Mouse (Mus musculus): ENCODE measurements around the gene Snx32. TPM values are rescaled to one million over a fixed set of nuclear protein-coding genes. Genes with fewer than 3 reads are reported as not detected.

Snx32 gene
- polyA plus RNA-seq, 1 experiment = 1.3 TPM

- H3K4me3 ChIP-seq (replicated peaks) = peak overlapping the region; percentile 66
- H3K4me1 ChIP-seq (ENCODE audit: control insufficient read depth) = peaks cover 68% of the 10 kb centered on the region
- TF ChIP-seq TAL1 (IDR thresholded peaks at IDR 0.05; ENCODE audit: low read length) = no peak
- TF ChIP-seq GATA1 (IDR thresholded peaks at IDR 0.05; ENCODE audit: low read length) = no peak
- H3K27me3 ChIP-seq (ENCODE audit: control insufficient read depth) = no peaks in the 10 kb centered on the region
- H3K9me3 ChIP-seq (ENCODE audit: control insufficient read depth, low read length) = no peaks in the 10 kb centered on the region
- H3K36me3 ChIP-seq (ENCODE audit: control insufficient read depth) = peaks cover 52% of the 10 kb centered on the region
These were observed 23.6 kb downstream of the Snx32 start for GRCm38 (mm10) chr19:5486771-5487170.

GRCm38 (mm10) chr19:5486286-5486685, 24.1 kb downstream of the Snx32 start:
- TF ChIP-seq TAL1 (IDR thresholded peaks at IDR 0.05; ENCODE audit: low read length) (no peak), GATA1 (IDR thresholded peaks at IDR 0.05; ENCODE audit: low read length) (no peak)
- Histone ChIP-seq H3K36me3 (ENCODE audit: control insufficient read depth) (peaks cover 55% of the 10 kb centered on the region), H3K4me1 (ENCODE audit: control insufficient read depth) (peaks cover 64% of the 10 kb centered on the region)

GRCm38 (mm10) chr19:5485821-5486220, 24.5 kb downstream of the Snx32 start:
- Histone ChIP-seq H3K9me3 (ENCODE audit: control insufficient read depth, low read length) (no peaks in the 10 kb centered on the region), H3K4me1 (ENCODE audit: control insufficient read depth) (peaks cover 59% of the 10 kb centered on the region), H3K4me3 (replicated peaks) (no peak overlapping the region), H3K27me3 (ENCODE audit: control insufficient read depth) (no peaks in the 10 kb centered on the region), H3K36me3 (ENCODE audit: control insufficient read depth) (peaks cover 55% of the 10 kb centered on the region)
- no peak for TF ChIP-seq GATA1 (IDR thresholded peaks at IDR 0.05; ENCODE audit: low read length)
- no peak for TF ChIP-seq TAL1 (IDR thresholded peaks at IDR 0.05; ENCODE audit: low read length)

More at GRCm38 (mm10) chr19:5486286-5486685, 24.1 kb downstream of the Snx32 start:
- Histone ChIP-seq H3K27me3 (ENCODE audit: control insufficient read depth) (no peaks in the 10 kb centered on the region), H3K9me3 (ENCODE audit: control insufficient read depth, low read length) (no peaks in the 10 kb centered on the region), H3K4me3 (replicated peaks) (no peak overlapping the region)

- TF ChIP-seq GATA1 (IDR thresholded peaks at IDR 0.05; ENCODE audit: low read length) (no peak), TAL1 (IDR thresholded peaks at IDR 0.05; ENCODE audit: low read length) (no peak)
- H3K4me1 ChIP-seq (ENCODE audit: control insufficient read depth) = peaks cover 55% of the 10 kb centered on the region
- no peaks in the 10 kb centered on the region for H3K9me3 ChIP-seq (ENCODE audit: control insufficient read depth, low read length)
- no peak overlapping the region for H3K4me3 ChIP-seq (replicated peaks)
- peaks cover 55% of the 10 kb centered on the region for H3K36me3 ChIP-seq (ENCODE audit: control insufficient read depth)
- H3K27me3 ChIP-seq (ENCODE audit: control insufficient read depth) = no peaks in the 10 kb centered on the region
These were observed 25.0 kb downstream of the Snx32 start for GRCm38 (mm10) chr19:5485371-5485770.

GRCm38 (mm10) chr19:5484496-5484895, 25.8 kb downstream of the Snx32 start:
- no peaks in the 10 kb centered on the region for H3K27me3 ChIP-seq (ENCODE audit: control insufficient read depth)
- H3K4me1 ChIP-seq (ENCODE audit: control insufficient read depth) = peaks cover 48% of the 10 kb centered on the region
- H3K4me3 ChIP-seq (replicated peaks) = no peak overlapping the region
- H3K9me3 ChIP-seq (ENCODE audit: control insufficient read depth, low read length) = no peaks in the 10 kb centered on the region
- peaks cover 55% of the 10 kb centered on the region for H3K36me3 ChIP-seq (ENCODE audit: control insufficient read depth)
- TF ChIP-seq GATA1 (IDR thresholded peaks at IDR 0.05; ENCODE audit: low read length) (no peak), TAL1 (IDR thresholded peaks at IDR 0.05; ENCODE audit: low read length) (no peak)

- peaks cover 40% of the 10 kb centered on the region for H3K4me1 ChIP-seq (ENCODE audit: control insufficient read depth)
- no peak overlapping the region for H3K4me3 ChIP-seq (replicated peaks)
- H3K9me3 ChIP-seq (ENCODE audit: control insufficient read depth, low read length) = no peaks in the 10 kb centered on the region
- TF ChIP-seq TAL1 (IDR thresholded peaks at IDR 0.05; ENCODE audit: low read length) (no peak), GATA1 (IDR thresholded peaks at IDR 0.05; ENCODE audit: low read length) (no peak)
- peaks cover 55% of the 10 kb centered on the region for H3K36me3 ChIP-seq (ENCODE audit: control insufficient read depth)
- H3K27me3 ChIP-seq (ENCODE audit: control insufficient read depth) = no peaks in the 10 kb centered on the region
These were observed 26.7 kb downstream of the Snx32 start for GRCm38 (mm10) chr19:5483386-5484359.

GRCm38 (mm10) chr19:5481398-5481797, 28.9 kb downstream of the Snx32 start:
- peaks cover 10% of the 10 kb centered on the region for H3K27me3 ChIP-seq (ENCODE audit: control insufficient read depth)
- H3K9me3 ChIP-seq (ENCODE audit: control insufficient read depth, low read length) = no peaks in the 10 kb centered on the region
- H3K4me3 ChIP-seq (replicated peaks) = no peak overlapping the region
- TF ChIP-seq TAL1 (IDR thresholded peaks at IDR 0.05; ENCODE audit: low read length) (no peak), GATA1 (IDR thresholded peaks at IDR 0.05; ENCODE audit: low read length) (no peak)
- peaks cover 49% of the 10 kb centered on the region for H3K36me3 ChIP-seq (ENCODE audit: control insufficient read depth)
- H3K4me1 ChIP-seq (ENCODE audit: control insufficient read depth) = peaks cover 17% of the 10 kb centered on the region

- Histone ChIP-seq H3K4me3 (replicated peaks) (no peak overlapping the region), H3K27me3 (ENCODE audit: control insufficient read depth) (peaks cover 21% of the 10 kb centered on the region), H3K36me3 (ENCODE audit: control insufficient read depth) (peaks cover 35% of the 10 kb centered on the region), H3K4me1 (ENCODE audit: control insufficient read depth) (peaks cover 10% of the 10 kb centered on the region), H3K9me3 (ENCODE audit: control insufficient read depth, low read length) (no peaks in the 10 kb centered on the region)
- TF ChIP-seq TAL1 (IDR thresholded peaks at IDR 0.05; ENCODE audit: low read length) (no peak), GATA1 (IDR thresholded peaks at IDR 0.05; ENCODE audit: low read length) (no peak)
These were observed 30.3 kb downstream of the Snx32 start for GRCm38 (mm10) chr19:5480016-5480415.

DNA sequence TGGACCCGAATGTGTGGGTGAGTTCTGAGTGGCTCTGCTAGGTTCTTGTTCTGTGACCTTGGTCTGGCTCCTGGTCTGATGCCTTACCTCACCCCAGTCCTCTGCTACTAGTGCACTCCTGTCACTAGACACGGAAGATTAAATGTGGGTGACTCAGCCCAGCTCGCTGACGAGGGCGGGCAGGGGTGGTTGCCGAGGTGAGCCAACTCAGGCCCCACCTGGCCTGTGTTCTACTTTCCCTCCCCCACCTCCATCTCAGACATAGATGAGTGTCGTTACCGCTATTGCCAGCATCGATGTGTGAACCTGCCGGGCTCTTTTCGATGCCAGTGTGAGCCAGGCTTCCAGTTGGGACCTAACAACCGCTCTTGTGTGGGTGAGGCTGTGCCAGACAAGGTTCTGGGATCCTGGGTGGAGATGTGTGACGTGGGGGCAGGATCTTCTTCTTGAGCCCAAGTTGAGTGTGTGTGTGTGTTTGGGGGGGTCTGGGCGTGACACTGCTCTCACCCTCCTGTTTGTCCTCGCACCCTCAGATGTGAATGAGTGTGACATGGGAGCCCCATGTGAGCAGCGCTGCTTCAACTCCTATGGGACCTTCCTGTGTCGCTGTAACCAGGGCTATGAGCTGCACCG, 32.6 kb downstream of the Snx32 start:
- TF ChIP-seq GATA1 (IDR thresholded peaks at IDR 0.05; ENCODE audit: low read length) (no peak), TAL1 (IDR thresholded peaks at IDR 0.05; ENCODE audit: low read length) (no peak)
- Histone ChIP-seq H3K36me3 (ENCODE audit: control insufficient read depth) (peaks cover 13% of the 10 kb centered on the region), H3K27me3 (ENCODE audit: control insufficient read depth) (peaks cover 43% of the 10 kb centered on the region), H3K4me1 (ENCODE audit: control insufficient read depth) (peaks cover 17% of the 10 kb centered on the region), H3K9me3 (ENCODE audit: control insufficient read depth, low read length) (no peaks in the 10 kb centered on the region; the same call in 1 of the 2 replicates), H3K4me3 (replicated peaks) (no peak overlapping the region)
